Mouse (Mus musculus) kidney, embryonic 15.5 days (tissue): ENCODE data around the gene Gpr50. TPM values are rescaled to one million over a fixed set of nuclear protein-coding genes. Genes with fewer than 3 reads are reported as not detected.
A peak's percentile ranks its signal among the peaks of the same experiment; 100 is the strongest.

ENCODE experiments used
- ATAC-seq: fragments of 200-750 bp; cut with Nextera tagmentation; replicated peaks from 2 replicates; pipeline ENCODE4 v1.8.0; 2017; ENCODE audit warnings: moderate TSS enrichment; ENCODE audit not compliant: low FRiP score
- H3K27ac ChIP-seq: fragments of 300-500 bp; sonication (generic); 2 replicates; pipeline ENCODE4 v1.5.1; 2015; ENCODE audit warnings: mild to moderate bottlenecking, inconsistent platforms
- H3K27me3 ChIP-seq: fragments of 300-500 bp; sonication (generic); 2 replicates; pipeline ENCODE4 v1.6.1; 2015; ENCODE audit warnings: inconsistent platforms
- H3K36me3 ChIP-seq: fragments of 300-500 bp; sonication (generic); 2 replicates; pipeline ENCODE4 v1.6.1; 2015; ENCODE audit warnings: inconsistent platforms
- H3K4me1 ChIP-seq: fragments of 300-500 bp; sonication (generic); 2 replicates; pipeline ENCODE4 v1.6.1; 2015; ENCODE audit warnings: inconsistent platforms
- H3K4me2 ChIP-seq: fragments of 300-500 bp; sonication (generic); 2 replicates; pipeline ENCODE4 v1.6.1; 2015; ENCODE audit warnings: moderate library complexity, mild to moderate bottlenecking, inconsistent platforms
- H3K4me3 ChIP-seq: fragments of 300-500 bp; sonication (generic); replicated peaks from 2 replicates; pipeline ENCODE4 v1.5.1; 2015; ENCODE audit warnings: mild to moderate bottlenecking, inconsistent platforms
- H3K9ac ChIP-seq: fragments of 300-500 bp; sonication (generic); 2 replicates; pipeline ENCODE4 v1.6.1; 2015; ENCODE audit warnings: mild to moderate bottlenecking, inconsistent platforms
- H3K9me3 ChIP-seq: fragments of 300-500 bp; sonication (generic); replicated peaks from 2 replicates; pipeline ENCODE4 v1.6.1; 2016; ENCODE audit warnings: inconsistent platforms
- WGBS: fragments of 180-500 bp; shearing (Covaris S2); methylation state at CpG from one replicate; pipeline ENCODE4 v1.1.7; 2015; ENCODE audit warnings: mixed read lengths; 5-methylcytosine and 5-hydroxymethylcytosine counted together
- polyA plus RNA-seq: library from polyadenylated mRNA; unstranded; fragments of >200 nt; fragmentation: Nextera tagmentation; extraction: Ambion mirVana; gene quantifications from 2 replicates; pipeline ENCODE4 v1.2.1, GENCODE M21; 2015

Gpr50 gene
- polyA plus RNA-seq, result 0.34 and 0.42 TPM in 2 replicates

DNA sequence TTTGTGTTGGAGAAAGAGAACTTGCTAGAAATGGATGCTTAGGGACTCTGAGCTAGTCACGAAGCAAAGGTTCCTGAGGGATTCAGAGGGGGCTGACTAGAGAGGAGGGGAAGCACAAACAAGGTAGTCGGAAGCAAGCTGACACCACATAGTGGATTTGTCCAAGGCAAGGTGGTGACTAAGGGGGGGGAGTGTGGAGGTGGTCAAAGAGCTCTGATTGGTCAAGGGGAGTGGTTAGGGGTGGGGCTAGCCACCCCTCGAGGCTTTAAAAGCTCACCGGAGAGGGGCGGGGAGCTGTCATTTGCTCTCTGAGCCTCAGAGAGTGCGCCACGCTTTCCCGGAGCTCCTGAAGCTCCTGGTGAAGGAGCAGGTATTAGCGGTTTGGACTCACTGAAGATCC is at the start of gene Gpr50:
Gpr50 (plus strand) TSS at position 294 of the 400 bp plus-strand sequence.
- Histone ChIP-seq H3K9ac (no peak within 1 kb of the TSS), H3K4me1 (peaks cover 3% of the 10 kb centered on the region; the same call in 1 of the 2 replicates), H3K36me3 (no peaks in the 10 kb centered on the region), H3K4me3 (peak within 1 kb of the TSS; percentile 47), H3K4me2 (peak within 1 kb of the TSS; percentile 72), H3K27me3 (peaks cover 98% of the 10 kb centered on the region), H3K27ac (no peak within 1 kb of the TSS), H3K9me3 (no peaks in the 10 kb centered on the region; the same call in 1 of the 2 replicates)
- 21% methylated on average over 9 of the region's 9 CpGs for WGBS
- ATAC-seq, result 0 out of 2 replicates have a peak, but pooled peaks have one; percentile 56

DNA sequence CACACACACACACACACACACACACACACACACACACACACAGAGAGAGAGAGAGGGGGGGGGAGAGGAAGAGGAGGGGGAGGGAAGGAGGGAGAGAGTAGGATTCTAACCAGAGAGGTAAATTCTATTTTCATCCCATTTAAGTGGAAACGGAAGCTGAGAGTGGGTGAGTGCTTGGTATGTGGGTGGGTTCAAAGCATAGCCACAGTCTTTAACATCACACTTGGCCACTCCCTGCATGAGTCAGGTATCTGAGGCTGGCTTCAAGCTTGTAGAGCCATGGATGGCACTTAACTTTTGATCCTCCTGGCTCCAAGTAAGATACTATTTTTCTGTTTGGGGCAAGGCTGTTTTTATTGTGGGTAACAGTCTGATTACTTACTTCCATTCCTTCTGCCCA is 41.2 kb upstream of the Gpr50 start:
- no peak overlapping the region for H3K4me2 ChIP-seq
- no peaks in the 10 kb centered on the region for H3K4me1 ChIP-seq
- H3K4me3 ChIP-seq, result no peak overlapping the region
- H3K27ac ChIP-seq, result no peak overlapping the region
- ATAC-seq, result no peak
- no peaks in the 10 kb centered on the region for H3K27me3 ChIP-seq
- H3K9me3 ChIP-seq, result no peaks in the 10 kb centered on the region
- H3K36me3 ChIP-seq, result no peaks in the 10 kb centered on the region
- H3K9ac ChIP-seq, result no peak overlapping the region
- WGBS, result 55% methylated on average over 1 of the region's 1 CpGs

- no peak overlapping the region for H3K4me2 ChIP-seq
- no peak overlapping the region for H3K4me3 ChIP-seq
- H3K36me3 ChIP-seq, result no peaks in the 10 kb centered on the region
- H3K27ac ChIP-seq, result no peak overlapping the region
- H3K4me1 ChIP-seq, result no peaks in the 10 kb centered on the region
- no peak for ATAC-seq
- 7% methylated on average over 1 of the region's 1 CpGs for WGBS
- H3K27me3 ChIP-seq, result no peaks in the 10 kb centered on the region
- H3K9me3 ChIP-seq, result no peaks in the 10 kb centered on the region
- H3K9ac ChIP-seq, result no peak overlapping the region
Observed at GRCm38 (mm10) chrX:71623843-71624242, 39.6 kb upstream of the Gpr50 start.

DNA sequence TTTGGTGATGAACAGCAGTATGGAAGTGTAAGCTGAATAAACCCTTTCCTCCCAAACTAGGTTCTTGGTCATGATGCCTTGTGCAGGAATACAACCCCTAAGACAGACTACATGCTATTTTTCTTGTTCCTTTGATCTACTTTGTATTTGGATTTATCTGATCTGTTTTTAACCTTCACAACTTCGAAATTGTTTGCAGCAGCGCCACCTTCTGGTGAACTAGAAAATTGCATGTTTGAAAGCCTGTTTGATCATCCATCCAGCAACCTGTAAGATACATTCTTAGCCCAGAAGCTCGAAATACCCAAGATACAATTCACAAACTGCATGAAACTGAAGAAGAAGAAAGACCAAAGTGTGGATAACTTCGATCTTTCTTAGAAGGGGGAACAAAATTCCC is 35.2 kb upstream of the Gpr50 start:
- WGBS, result 13% methylated on average over 4 of the region's 4 CpGs
- Histone ChIP-seq H3K4me3 (no peak overlapping the region), H3K9me3 (no peaks in the 10 kb centered on the region), H3K27me3 (peaks cover 4% of the 10 kb centered on the region; the same call in 1 of the 2 replicates), H3K36me3 (no peaks in the 10 kb centered on the region), H3K4me1 (no peaks in the 10 kb centered on the region), H3K27ac (no peak overlapping the region), H3K4me2 (no peak overlapping the region), H3K9ac (no peak overlapping the region)
- no peak for ATAC-seq

- Histone ChIP-seq H3K4me3 (no peak overlapping the region), H3K4me2 (no peak overlapping the region), H3K4me1 (no peaks in the 10 kb centered on the region), H3K27ac (no peak overlapping the region), H3K9ac (no peak overlapping the region), H3K9me3 (no peaks in the 10 kb centered on the region), H3K36me3 (no peaks in the 10 kb centered on the region), H3K27me3 (peaks cover 4% of the 10 kb centered on the region; the same call in 1 of the 2 replicates)
- ATAC-seq, result no peak
- 78% methylated on average over 4 of the region's 4 CpGs for WGBS
Observed at GRCm38 (mm10) chrX:71630709-71631108, 32.8 kb upstream of the Gpr50 start.

DNA sequence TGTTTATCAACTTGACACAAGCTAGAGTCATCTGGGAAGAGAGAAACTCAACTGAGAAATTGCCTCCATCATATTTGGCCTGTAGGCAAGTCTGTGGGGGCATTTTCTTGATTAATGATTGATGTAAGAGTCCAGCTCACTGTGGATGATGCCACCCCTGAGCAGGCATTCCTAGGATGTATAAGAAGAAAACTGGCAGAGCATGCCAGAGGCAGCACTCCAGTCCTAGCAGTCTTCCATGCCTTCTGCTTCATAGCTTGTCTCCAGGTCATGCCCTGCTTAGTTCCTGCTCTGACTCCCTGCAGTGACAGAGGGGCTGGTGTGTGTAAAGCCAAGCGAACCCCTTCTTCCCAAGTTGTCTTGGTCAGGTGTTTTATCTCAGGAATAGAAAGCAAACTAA is 32.3 kb upstream of the Gpr50 start:
- Histone ChIP-seq H3K4me1 (no peaks in the 10 kb centered on the region), H3K27ac (no peak overlapping the region), H3K36me3 (no peaks in the 10 kb centered on the region), H3K4me3 (no peak overlapping the region), H3K9me3 (no peaks in the 10 kb centered on the region), H3K9ac (no peak overlapping the region), H3K27me3 (peaks cover 4% of the 10 kb centered on the region; the same call in 1 of the 2 replicates), H3K4me2 (no peak overlapping the region)
- WGBS, result 45% methylated on average over 1 of the region's 1 CpGs
- no peak for ATAC-seq

DNA sequence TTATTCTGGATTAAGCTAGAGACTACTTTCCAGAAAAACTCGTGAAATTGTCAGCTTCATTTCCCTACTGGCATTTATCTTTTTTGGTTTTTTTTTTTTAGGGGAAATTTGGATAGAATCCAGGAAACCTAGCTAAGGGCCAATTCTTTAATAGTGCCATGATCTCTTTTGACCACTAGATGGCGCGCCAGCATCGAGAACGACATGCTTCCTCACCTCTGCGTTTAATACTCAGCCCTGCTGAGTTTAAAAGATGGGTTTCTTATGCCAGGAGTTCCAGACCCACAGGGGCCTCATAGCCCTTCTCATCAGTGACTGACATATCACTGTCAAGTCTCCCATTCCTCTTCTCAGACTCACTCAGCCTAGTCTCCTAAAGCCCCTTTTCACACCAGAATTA is 15.5 kb upstream of the Gpr50 start:
- Histone ChIP-seq H3K4me1 (no peaks in the 10 kb centered on the region), H3K9me3 (no peaks in the 10 kb centered on the region), H3K36me3 (no peaks in the 10 kb centered on the region), H3K4me3 (no peak overlapping the region), H3K4me2 (no peak overlapping the region), H3K27me3 (peaks cover 30% of the 10 kb centered on the region; the same call in 1 of the 2 replicates), H3K27ac (no peak overlapping the region), H3K9ac (no peak overlapping the region)
- no peak for ATAC-seq
- under 1% methylated on average over 6 of the region's 6 CpGs for WGBS

GRCm38 (mm10) chrX:71648434-71648833 is 15.0 kb upstream of the Gpr50 start:
- Histone ChIP-seq H3K27ac (no peak overlapping the region), H3K9me3 (no peaks in the 10 kb centered on the region), H3K9ac (no peak overlapping the region), H3K36me3 (no peaks in the 10 kb centered on the region), H3K4me3 (no peak overlapping the region), H3K4me1 (no peaks in the 10 kb centered on the region), H3K4me2 (no peak overlapping the region), H3K27me3 (peaks cover 25% of the 10 kb centered on the region; the same call in 1 of the 2 replicates)
- 6% methylated on average over 1 of the region's 1 CpGs for WGBS
- no peak for ATAC-seq

- no peak overlapping the region for H3K4me3 ChIP-seq
- 46% methylated on average over 6 of the region's 6 CpGs for WGBS
- no peak for ATAC-seq
- no peak overlapping the region for H3K27ac ChIP-seq
- H3K4me1 ChIP-seq, result no peaks in the 10 kb centered on the region
- H3K4me2 ChIP-seq, result no peak overlapping the region
- H3K9ac ChIP-seq, result no peak overlapping the region
- no peaks in the 10 kb centered on the region for H3K36me3 ChIP-seq
- no peaks in the 10 kb centered on the region for H3K9me3 ChIP-seq
- H3K27me3 ChIP-seq, result peaks cover 23% of the 10 kb centered on the region
Observed at GRCm38 (mm10) chrX:71648848-71649454, 14.5 kb upstream of the Gpr50 start.

- Histone ChIP-seq H3K4me2 (no peak overlapping the region), H3K4me3 (no peak overlapping the region), H3K9ac (no peak overlapping the region), H3K27ac (no peak overlapping the region), H3K4me1 (no peaks in the 10 kb centered on the region), H3K9me3 (no peaks in the 10 kb centered on the region), H3K27me3 (peaks cover 20% of the 10 kb centered on the region), H3K36me3 (no peaks in the 10 kb centered on the region)
- ATAC-seq, result no peak
- WGBS, result 50% methylated on average over 8 of the region's 8 CpGs
Observed at GRCm38 (mm10) chrX:71649993-71650392, 13.5 kb upstream of the Gpr50 start.

- no peak for ATAC-seq
- no peak overlapping the region for H3K27ac ChIP-seq
- H3K4me2 ChIP-seq, result no peak overlapping the region
- peaks cover 3% of the 10 kb centered on the region; the same call in 1 of the 2 replicates for H3K4me1 ChIP-seq
- no peaks in the 10 kb centered on the region for H3K36me3 ChIP-seq
- no peaks in the 10 kb centered on the region; the same call in 1 of the 2 replicates for H3K9me3 ChIP-seq
- H3K9ac ChIP-seq, result no peak overlapping the region
- no peak overlapping the region for H3K4me3 ChIP-seq
- peaks cover 98% of the 10 kb centered on the region for H3K27me3 ChIP-seq
- 22% methylated on average over 14 of the region's 14 CpGs for WGBS
Observed at GRCm38 (mm10) chrX:71661794-71662193, 1.7 kb upstream of the Gpr50 start.

DNA sequence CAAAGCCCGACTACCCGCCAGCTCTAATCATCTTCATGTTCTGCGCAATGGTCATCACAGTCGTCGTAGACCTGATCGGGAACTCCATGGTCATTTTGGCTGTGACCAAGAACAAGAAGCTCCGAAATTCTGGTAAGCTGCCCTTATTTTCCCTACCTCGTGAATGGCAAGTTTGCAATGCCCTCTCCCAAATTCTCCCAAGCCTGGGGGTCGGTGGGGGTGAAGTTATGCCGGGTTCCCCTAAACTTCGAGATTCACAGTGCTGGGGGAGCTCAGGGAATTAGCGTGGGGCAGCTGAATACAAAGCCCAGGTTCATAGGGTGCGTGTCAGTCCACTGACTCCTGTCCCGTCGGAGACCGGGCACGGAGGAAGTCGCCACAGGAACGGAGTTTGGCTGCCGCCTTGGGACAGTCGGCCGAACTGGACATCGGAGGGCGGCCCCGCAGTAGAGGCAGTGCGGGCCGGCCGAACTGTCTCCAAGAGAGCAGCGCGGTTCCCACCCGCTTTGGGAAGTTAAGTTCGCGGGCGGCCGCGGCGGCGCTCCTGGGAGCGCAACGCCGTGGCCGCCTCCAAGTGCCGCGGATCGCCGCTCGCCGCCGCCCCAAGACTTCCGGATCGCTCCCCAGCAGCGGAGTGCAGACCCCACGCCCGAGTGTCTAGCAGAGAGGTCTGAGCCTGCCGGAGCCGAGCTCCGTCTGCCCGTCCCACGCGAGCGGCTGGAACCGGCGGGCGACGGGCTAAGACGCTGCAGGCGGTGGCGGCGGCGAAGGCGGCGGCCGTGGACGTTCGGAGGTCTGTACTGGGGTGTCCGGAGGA is 612 bp downstream of the Gpr50 start:
- Histone ChIP-seq H3K36me3 (no peaks in the 10 kb centered on the region), H3K27me3 (peaks cover 97% of the 10 kb centered on the region), H3K4me2 (peak overlapping the region; percentile 72), H3K4me1 (peaks cover 3% of the 10 kb centered on the region; the same call in 1 of the 2 replicates), H3K9ac (no peak overlapping the region), H3K4me3 (peak overlapping the region; percentile 47), H3K9me3 (no peaks in the 10 kb centered on the region; the same call in 1 of the 2 replicates), H3K27ac (no peak overlapping the region)
- ATAC-seq, result peak; percentile 49; the same call in 1 of the 2 replicates
- 17% methylated on average over 76 of the region's 76 CpGs for WGBS
